Mouse (Mus musculus): ENCODE data around the gene Loxl3.

- TF ChIP-seq CTCF (IDR thresholded peaks at IDR 0.05; ENCODE audit: extremely low read depth, insufficient read depth, insufficient read length, insufficient replicate concordance), result no peak
- TF ChIP-seq POLR2A (IDR thresholded peaks at IDR 0.05; ENCODE audit: low read depth, low read length), result no peak
These were observed 36.6 kb downstream of the Loxl3 start for GRCm38 (mm10) chr6:83070311-83071219.
